Mouse (Mus musculus): Measurements from ENCODE around the gene Polr1c. TPM values are rescaled to one million over a fixed set of nuclear protein-coding genes. Genes with fewer than 3 reads are reported as not detected.
A peak's percentile ranks its signal among the peaks of the same experiment; 100 is the strongest.

The Polr1c gene
- total RNA-seq, 1 experiment from 2014 or later, result 50.0 TPM

- ATAC-seq (replicated peaks; ENCODE audit: low read depth, poor library complexity, severe bottlenecking), result no peak
Measured at GRCm38 (mm10) chr17:46236067-46236466, 11.8 kb downstream of the Polr1c start.

- ATAC-seq (replicated peaks; ENCODE audit: low read depth, poor library complexity, severe bottlenecking), result no peak
Measured at GRCm38 (mm10) chr17:46227576-46227975, 20.3 kb downstream of the Polr1c start.

DNA sequence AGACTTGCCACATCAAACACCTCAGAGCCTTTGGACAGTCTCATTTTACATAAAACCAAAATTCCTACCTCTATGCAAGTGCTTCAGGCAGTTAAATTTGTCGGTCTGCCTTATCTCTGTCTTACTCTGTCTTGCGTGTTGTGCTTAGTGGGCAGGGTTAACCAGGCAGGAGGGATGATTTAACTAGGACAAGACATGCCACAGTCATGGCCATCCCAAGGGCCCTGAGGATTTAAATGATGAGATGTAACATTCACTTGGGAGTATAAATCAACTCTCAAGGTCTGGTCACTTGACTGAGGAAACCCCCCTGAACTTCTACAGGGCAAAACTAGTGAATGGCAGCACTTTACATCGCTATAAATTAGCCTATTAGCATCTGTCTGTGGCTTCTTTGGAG, 26.3 kb downstream of the Polr1c start:
- no peak for ATAC-seq (replicated peaks; ENCODE audit: low read depth, poor library complexity, severe bottlenecking)

- no peak for ATAC-seq (replicated peaks; ENCODE audit: low read depth, poor library complexity, severe bottlenecking)
Measured at GRCm38 (mm10) chr17:46210550-46210949, 37.3 kb downstream of the Polr1c start.

- ATAC-seq (replicated peaks; ENCODE audit: low read depth, poor library complexity, severe bottlenecking), result no peak
Measured at GRCm38 (mm10) chr17:46206676-46207075, 41.2 kb downstream of the Polr1c start.

DNA sequence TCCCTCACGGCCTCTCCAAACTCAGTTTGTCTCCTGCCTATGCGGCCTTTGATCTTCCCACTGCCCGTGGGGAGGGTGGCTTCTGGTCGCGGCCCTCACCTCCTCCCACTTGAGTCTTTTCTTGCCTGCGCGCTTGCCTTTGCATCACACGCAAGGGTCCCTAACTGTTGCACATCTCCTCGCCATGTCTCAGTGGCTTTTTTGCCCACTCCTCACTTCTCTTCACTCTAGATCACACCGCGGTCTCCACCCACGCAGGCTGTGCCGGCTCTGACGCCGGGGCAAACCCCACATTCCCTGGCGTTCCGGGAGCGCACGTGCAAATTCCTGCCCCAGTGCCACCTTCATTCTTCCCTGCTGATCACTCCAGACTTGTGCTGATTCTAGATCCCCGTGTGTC, 44.8 kb downstream of the Polr1c start:
- ATAC-seq (replicated peaks; ENCODE audit: low read depth, poor library complexity, severe bottlenecking), result no peak; the same call in 1 of the 2 replicates

DNA sequence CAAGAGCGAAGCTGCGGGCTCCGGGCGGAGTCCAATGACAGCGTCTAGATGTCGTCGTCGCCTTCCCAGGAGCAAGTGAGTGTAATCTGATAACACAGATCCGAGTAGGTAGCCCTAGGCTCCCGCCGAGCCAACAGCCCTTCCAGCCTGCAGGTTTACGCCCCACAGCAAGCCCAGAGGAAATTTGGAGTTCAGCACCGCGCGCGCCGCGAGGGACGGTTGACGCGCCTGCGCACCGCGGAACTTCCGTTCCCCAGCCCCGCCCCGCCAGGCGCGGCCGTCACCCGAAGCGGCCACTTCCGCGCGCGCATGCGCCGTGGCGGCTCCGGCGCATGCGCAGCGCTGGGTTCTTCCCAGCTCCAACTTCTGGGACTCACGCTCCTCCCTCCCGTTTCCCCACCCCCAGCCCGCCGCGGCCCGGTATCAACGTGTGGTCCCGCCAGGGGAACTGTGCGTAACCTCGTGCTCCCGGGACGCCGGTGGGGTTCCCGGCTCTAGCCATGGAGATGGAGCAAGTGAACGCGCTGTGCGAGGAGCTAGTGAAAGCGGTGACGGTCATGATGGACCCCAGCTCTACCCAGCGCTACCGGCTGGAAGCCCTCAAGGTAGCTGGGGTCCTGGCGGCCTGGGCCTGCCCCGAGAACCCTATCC, 45.3 kb downstream of the Polr1c start, which contains the start of the genes Polh and Xpo5:
TSS of gene Polh (minus strand) at position 225 of the 651 bp plus-strand sequence.
TSS of gene Xpo5 (plus strand) at position 362 of the 651 bp plus-strand sequence.
- peak; percentile 87 for ATAC-seq (replicated peaks; ENCODE audit: low read depth, poor library complexity, severe bottlenecking)

GRCm38 (mm10) chr17:46201151-46201550, 46.7 kb downstream of the Polr1c start:
- no peak for ATAC-seq (replicated peaks; ENCODE audit: low read depth, poor library complexity, severe bottlenecking)

Other genes starting within 250 kb of the Polr1c start
- gene Vegfa, start 215.7 kb downstream of the Polr1c start, total RNA-seq (2017), result 13.2 and 17.9 TPM in 2 replicates
- 41.5 and 50.5 TPM in 2 replicates for gene Mrps18a, start 137.1 kb downstream of the Polr1c start, total RNA-seq (2017)
- gene Rsph9, start 103.8 kb downstream of the Polr1c start, total RNA-seq (2017), result 1.3 TPM in 1 of 2 replicates, not detected in the other
- gene Mad2l1bp, start 94.5 kb downstream of the Polr1c start, total RNA-seq (2017), result 3.8 and 12.1 TPM in 2 replicates
- gene Gtpbp2, start 87.0 kb downstream of the Polr1c start, total RNA-seq (2017), result 26.1 and 31.0 TPM in 2 replicates
- 19.1 and 27.4 TPM in 2 replicates for gene Polh, start 45.4 kb downstream of the Polr1c start, total RNA-seq (2017)
- gene Xpo5, start 45.3 kb downstream of the Polr1c start, total RNA-seq (2017), result 60.6 and 67.8 TPM in 2 replicates
- 26.5 and 32.6 TPM in 2 replicates for gene Yipf3, start within 50 bp of the Polr1c start, total RNA-seq (2017)
- not detected in 2 replicates for gene Lrrc73, start 5.5 kb upstream of the Polr1c start, total RNA-seq (2017)
- gene Tjap1, start 35.0 kb upstream of the Polr1c start, total RNA-seq (2017), result 11.3 and 14.6 TPM in 2 replicates
- 0.23 TPM in 1 of 2 replicates, not detected in the other for gene Dlk2, start 49.4 kb upstream of the Polr1c start, total RNA-seq (2017)
- gene Abcc10, start 80.3 kb upstream of the Polr1c start, total RNA-seq (2017), result 0.63 and 5.3 TPM in 2 replicates
- 19.5 and 55.4 TPM in 2 replicates for gene Zfp318, start 135.7 kb upstream of the Polr1c start, total RNA-seq (2017)
- not detected in 2 replicates for gene Crip3, start 180.9 kb upstream of the Polr1c start, total RNA-seq (2017)
- not detected in 2 replicates for gene Slc22a7, start 190.4 kb upstream of the Polr1c start, total RNA-seq (2017)
- not detected in 2 replicates for gene Ttbk1, start 239.6 kb upstream of the Polr1c start, total RNA-seq (2017)
- gene Dnph1, start 248.7 kb upstream of the Polr1c start, total RNA-seq (2017), result 13.3 and 14.5 TPM in 2 replicates